Mouse (Mus musculus): Measurements from ENCODE around the gene Tmem117.

GRCm38 (mm10) chr15:95101522-95101921 is 472.5 kb downstream of the Tmem117 start:
- TF ChIP-seq CTCF (IDR thresholded peaks at IDR 0.05; ENCODE audit: control insufficient read depth, insufficient read depth, insufficient replicate concordance, low read depth, low read length) (no peak), POLR2A (IDR thresholded peaks at IDR 0.05; ENCODE audit: control insufficient read depth, low read depth, low read length) (no peak)

All from testis, adult 2 months (tissue).